Mouse (Mus musculus): ENCODE results near the gene Mpeg1. TPM values are rescaled to one million over a fixed set of nuclear protein-coding genes. Genes with fewer than 3 reads are reported as not detected.
A peak's percentile ranks its signal among the peaks of the same experiment; 100 is the strongest.

The Mpeg1 gene
- polyA plus RNA-seq, 1 experiment from 2014 or later: 0.55 TPM

DNA sequence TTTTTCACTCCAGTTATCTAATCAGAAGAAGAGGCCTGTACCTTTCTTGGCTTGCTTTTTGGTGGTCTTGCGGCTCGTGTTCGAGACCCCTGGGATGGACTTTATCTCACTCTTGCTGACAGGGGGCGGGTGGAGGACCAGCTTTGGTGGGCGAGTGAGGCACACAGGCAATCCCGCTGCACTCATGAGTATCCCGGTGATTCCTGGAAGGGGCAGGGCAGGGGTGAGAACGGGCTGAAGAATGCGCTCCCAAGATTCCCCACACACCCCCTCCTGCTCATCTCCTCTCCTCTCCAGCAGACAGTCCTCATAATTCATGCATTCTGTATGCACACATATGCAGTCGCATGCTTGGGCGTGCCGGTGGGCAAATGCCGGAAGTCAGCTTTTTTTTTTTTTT is 24.6 kb downstream of the Mpeg1 start:
- no peak overlapping the region for H3K27ac ChIP-seq (ENCODE audit: low read depth, low read length)
- H3K9me3 ChIP-seq (replicated peaks; ENCODE audit: control insufficient read depth, low read length): no peaks in the 10 kb centered on the region
- H3K4me3 ChIP-seq (ENCODE audit: low read depth, low read length): no peak overlapping the region
- H3K4me1 ChIP-seq (ENCODE audit: control insufficient read depth, insufficient read depth, low read length): peaks cover 14% of the 10 kb centered on the region
- 94% methylated on average over 13 of the region's 13 CpGs for WGBS
- no peak overlapping the region for H3K4me2 ChIP-seq (ENCODE audit: low read length)
- DNase-seq (ENCODE audit: low spot score) (no peak), ATAC-seq (no peak)
- no peaks in the 10 kb centered on the region for H3K27me3 ChIP-seq (replicated peaks; ENCODE audit: control insufficient read depth, insufficient read depth, low read length)
- no peak overlapping the region for H3K9ac ChIP-seq (ENCODE audit: low read length)
- peaks cover 57% of the 10 kb centered on the region for H3K36me3 ChIP-seq (ENCODE audit: control insufficient read depth, insufficient read depth, low read length)

GRCm38 (mm10) chr19:12485631-12486030 is 25.1 kb downstream of the Mpeg1 start:
- no peak for ATAC-seq
- no peak overlapping the region for H3K4me3 ChIP-seq (ENCODE audit: low read depth, low read length)
- no peak overlapping the region for H3K27ac ChIP-seq (ENCODE audit: low read depth, low read length)
- 76% methylated on average over 3 of the region's 3 CpGs for WGBS
- no peak for DNase-seq (ENCODE audit: low spot score)
- H3K9me3 ChIP-seq (replicated peaks; ENCODE audit: control insufficient read depth, low read length): no peaks in the 10 kb centered on the region
- H3K9ac ChIP-seq (ENCODE audit: low read length): no peak overlapping the region
- no peak overlapping the region for H3K4me2 ChIP-seq (ENCODE audit: low read length)
- H3K27me3 ChIP-seq (replicated peaks; ENCODE audit: control insufficient read depth, insufficient read depth, low read length): no peaks in the 10 kb centered on the region
- peaks cover 15% of the 10 kb centered on the region for H3K4me1 ChIP-seq (ENCODE audit: control insufficient read depth, insufficient read depth, low read length)
- peaks cover 57% of the 10 kb centered on the region for H3K36me3 ChIP-seq (ENCODE audit: control insufficient read depth, insufficient read depth, low read length)

GRCm38 (mm10) chr19:12486875-12487274 is 26.3 kb downstream of the Mpeg1 start:
- WGBS: 87% methylated on average over 6 of the region's 6 CpGs
- H3K27ac ChIP-seq (ENCODE audit: low read depth, low read length): no peak overlapping the region
- no peak for ATAC-seq
- H3K4me2 ChIP-seq (ENCODE audit: low read length): no peak overlapping the region
- no peak overlapping the region for H3K9ac ChIP-seq (ENCODE audit: low read length)
- H3K27me3 ChIP-seq (replicated peaks; ENCODE audit: control insufficient read depth, insufficient read depth, low read length): no peaks in the 10 kb centered on the region
- no peaks in the 10 kb centered on the region for H3K9me3 ChIP-seq (replicated peaks; ENCODE audit: control insufficient read depth, low read length)
- H3K4me1 ChIP-seq (ENCODE audit: control insufficient read depth, insufficient read depth, low read length): peaks cover 15% of the 10 kb centered on the region
- H3K36me3 ChIP-seq (ENCODE audit: control insufficient read depth, insufficient read depth, low read length): peaks cover 56% of the 10 kb centered on the region
- DNase-seq (ENCODE audit: low spot score): no peak
- no peak overlapping the region for H3K4me3 ChIP-seq (ENCODE audit: low read depth, low read length)

GRCm38 (mm10) chr19:12487511-12488204 is 27.1 kb downstream of the Mpeg1 start:
- H3K27ac ChIP-seq (ENCODE audit: low read depth, low read length): peak overlapping the region; percentile 72; the same call in 1 of the 2 replicates
- H3K27me3 ChIP-seq (replicated peaks; ENCODE audit: control insufficient read depth, insufficient read depth, low read length): no peaks in the 10 kb centered on the region
- no peaks in the 10 kb centered on the region for H3K9me3 ChIP-seq (replicated peaks; ENCODE audit: control insufficient read depth, low read length)
- H3K4me2 ChIP-seq (ENCODE audit: low read length): no peak overlapping the region
- DNase-seq (ENCODE audit: low spot score): no peak
- no peak for ATAC-seq
- H3K9ac ChIP-seq (ENCODE audit: low read length): no peak overlapping the region
- WGBS: 90% methylated on average over 12 of the region's 12 CpGs
- H3K4me3 ChIP-seq (ENCODE audit: low read depth, low read length): no peak overlapping the region
- H3K4me1 ChIP-seq (ENCODE audit: control insufficient read depth, insufficient read depth, low read length): peaks cover 15% of the 10 kb centered on the region
- peaks cover 56% of the 10 kb centered on the region for H3K36me3 ChIP-seq (ENCODE audit: control insufficient read depth, insufficient read depth, low read length)

DNA sequence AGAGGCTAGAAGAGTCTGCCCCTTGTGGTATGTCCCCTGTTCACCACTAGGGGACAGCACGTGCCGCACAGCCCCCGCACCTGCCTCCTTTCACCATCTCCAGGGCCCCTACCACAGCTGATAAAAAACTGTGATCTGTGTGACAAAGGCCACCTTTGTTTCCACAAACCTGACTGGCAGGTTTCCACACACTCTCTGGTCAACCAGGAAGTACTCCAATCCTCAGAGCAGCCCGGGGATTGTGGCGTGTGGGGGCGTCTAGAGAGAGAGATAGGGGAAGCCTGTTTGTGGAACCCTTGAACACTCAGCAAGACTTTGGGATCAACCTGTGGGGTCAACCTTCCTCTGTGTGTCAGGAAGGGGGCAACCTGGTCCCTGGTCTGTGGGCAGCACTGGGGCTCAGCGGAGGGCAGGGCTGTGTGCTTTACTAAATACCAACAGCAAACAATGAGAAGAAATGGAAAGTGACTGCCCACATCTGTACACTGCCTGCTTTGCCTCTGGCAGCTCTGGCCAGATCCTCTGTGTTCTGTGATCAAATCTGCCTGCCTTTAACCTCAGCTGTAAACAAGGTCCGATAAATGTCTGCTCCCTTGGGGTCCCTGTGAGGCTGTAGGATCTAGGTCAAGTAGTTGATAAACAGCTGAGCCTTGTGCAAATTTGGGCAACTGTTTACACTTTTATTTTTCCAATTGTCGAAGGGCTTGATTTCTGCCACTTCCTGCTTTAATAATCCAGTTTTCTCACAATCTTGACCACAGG is 27.8 kb downstream of the Mpeg1 start:
- Histone ChIP-seq H3K27me3 (replicated peaks; ENCODE audit: control insufficient read depth, insufficient read depth, low read length) (no peaks in the 10 kb centered on the region), H3K4me2 (ENCODE audit: low read length) (peak overlapping the region; percentile 7; the same call in 1 of the 2 replicates), H3K4me3 (ENCODE audit: low read depth, low read length) (no peak overlapping the region), H3K27ac (ENCODE audit: low read depth, low read length) (peak overlapping the region; percentile 72), H3K9me3 (replicated peaks; ENCODE audit: control insufficient read depth, low read length) (no peaks in the 10 kb centered on the region), H3K36me3 (ENCODE audit: control insufficient read depth, insufficient read depth, low read length) (peaks cover 48% of the 10 kb centered on the region), H3K9ac (ENCODE audit: low read length) (peak overlapping the region; percentile 37; the same call in 1 of the 2 replicates), H3K4me1 (ENCODE audit: control insufficient read depth, insufficient read depth, low read length) (peaks cover 15% of the 10 kb centered on the region)
- ATAC-seq (peak; percentile 53), DNase-seq (ENCODE audit: low spot score) (peak; percentile 28)
- WGBS: 7% methylated on average over 9 of the region's 9 CpGs

GRCm38 (mm10) chr19:12488969-12489674 is 28.5 kb downstream of the Mpeg1 start:
- peaks cover 41% of the 10 kb centered on the region for H3K36me3 ChIP-seq (ENCODE audit: control insufficient read depth, insufficient read depth, low read length)
- 3% methylated on average over 8 of the region's 8 CpGs for WGBS
- no peak overlapping the region for H3K4me3 ChIP-seq (ENCODE audit: low read depth, low read length)
- H3K27ac ChIP-seq (ENCODE audit: low read depth, low read length): peak overlapping the region; percentile 72
- peak overlapping the region; percentile 37; the same call in 1 of the 2 replicates for H3K9ac ChIP-seq (ENCODE audit: low read length)
- H3K9me3 ChIP-seq (replicated peaks; ENCODE audit: control insufficient read depth, low read length): no peaks in the 10 kb centered on the region
- H3K4me1 ChIP-seq (ENCODE audit: control insufficient read depth, insufficient read depth, low read length): peaks cover 18% of the 10 kb centered on the region
- H3K27me3 ChIP-seq (replicated peaks; ENCODE audit: control insufficient read depth, insufficient read depth, low read length): no peaks in the 10 kb centered on the region
- DNase-seq (ENCODE audit: low spot score) (peak; percentile 73), ATAC-seq (peak; percentile 72)
- peak overlapping the region; percentile 9; the same call in 1 of the 2 replicates for H3K4me2 ChIP-seq (ENCODE audit: low read length)

DNA sequence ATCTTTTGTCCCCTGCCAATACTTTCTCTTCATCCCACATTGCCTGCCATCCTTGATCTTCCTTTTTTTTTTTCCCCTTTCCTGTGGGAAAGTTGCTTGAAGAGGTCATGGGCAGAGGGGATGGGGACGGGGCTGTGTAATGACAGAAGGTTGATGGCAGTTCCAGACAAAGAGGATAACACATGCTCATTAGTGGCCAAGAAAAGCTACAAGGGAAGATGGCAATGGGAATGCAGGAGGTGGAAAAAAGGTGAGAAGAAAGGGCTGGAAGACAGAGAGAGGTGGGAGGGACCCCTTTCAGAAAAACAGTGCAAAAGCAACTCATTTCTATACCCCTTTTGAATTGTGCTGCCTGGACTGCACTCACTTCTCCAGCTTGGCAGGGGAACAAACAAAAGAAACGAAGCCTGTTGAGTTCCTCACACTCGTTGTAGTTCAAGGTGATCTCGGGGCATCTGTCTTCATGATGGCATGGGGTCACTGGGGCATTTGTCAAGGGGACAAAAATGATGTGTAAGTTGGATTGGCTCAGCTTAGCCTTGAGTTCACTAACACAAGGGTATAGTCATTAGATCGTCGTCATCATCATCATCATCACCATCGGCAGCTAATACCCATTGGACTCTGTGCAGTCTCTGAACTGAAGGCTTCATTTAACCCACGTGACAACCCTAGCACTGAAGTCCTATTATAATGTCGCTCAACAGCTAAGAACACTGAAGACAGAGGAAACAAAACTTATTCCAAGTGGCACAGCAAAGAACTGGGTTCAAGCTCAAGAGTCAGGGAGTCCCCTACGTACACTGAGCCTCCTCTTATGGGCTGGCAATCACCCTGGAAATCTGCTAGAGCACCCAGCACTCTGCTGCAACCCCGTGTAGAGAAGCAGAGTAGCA is 29.3 kb downstream of the Mpeg1 start:
- no peak overlapping the region for H3K9ac ChIP-seq (ENCODE audit: low read length)

GRCm38 (mm10) chr19:12491636-12492035 is 31.1 kb downstream of the Mpeg1 start:
- no peak overlapping the region for H3K9ac ChIP-seq (ENCODE audit: low read length)

More for the DNA sequence above, 29.3 kb downstream of the Mpeg1 start:
- H3K27me3 ChIP-seq (replicated peaks; ENCODE audit: control insufficient read depth, insufficient read depth, low read length): no peaks in the 10 kb centered on the region
- H3K36me3 ChIP-seq (ENCODE audit: control insufficient read depth, insufficient read depth, low read length): peaks cover 33% of the 10 kb centered on the region
- H3K27ac ChIP-seq (ENCODE audit: low read depth, low read length): peak overlapping the region; percentile 72
- H3K4me3 ChIP-seq (ENCODE audit: low read depth, low read length): no peak overlapping the region
- ATAC-seq (peak; percentile 42; the same call in 1 of the 2 replicates), DNase-seq (ENCODE audit: low spot score) (peak; percentile 35)
- peak overlapping the region; percentile 9; the same call in 1 of the 2 replicates for H3K4me2 ChIP-seq (ENCODE audit: low read length)
- H3K4me1 ChIP-seq (ENCODE audit: control insufficient read depth, insufficient read depth, low read length): peaks cover 19% of the 10 kb centered on the region
- 23% methylated on average over 11 of the region's 11 CpGs for WGBS
- H3K9me3 ChIP-seq (replicated peaks; ENCODE audit: control insufficient read depth, low read length): no peaks in the 10 kb centered on the region

More at GRCm38 (mm10) chr19:12491636-12492035, 31.1 kb downstream of the Mpeg1 start:
- Histone ChIP-seq H3K4me3 (ENCODE audit: low read depth, low read length) (no peak overlapping the region), H3K27me3 (replicated peaks; ENCODE audit: control insufficient read depth, insufficient read depth, low read length) (no peaks in the 10 kb centered on the region), H3K36me3 (ENCODE audit: control insufficient read depth, insufficient read depth, low read length) (peaks cover 21% of the 10 kb centered on the region), H3K27ac (ENCODE audit: low read depth, low read length) (no peak overlapping the region), H3K9me3 (replicated peaks; ENCODE audit: control insufficient read depth, low read length) (no peaks in the 10 kb centered on the region), H3K4me2 (ENCODE audit: low read length) (no peak overlapping the region), H3K4me1 (ENCODE audit: control insufficient read depth, insufficient read depth, low read length) (peaks cover 22% of the 10 kb centered on the region)
- ATAC-seq (no peak), DNase-seq (ENCODE audit: low spot score) (no peak)
- WGBS: 94% methylated on average over 7 of the region's 7 CpGs

Measured in forebrain, embryonic 14.5 days (tissue).